Mouse (Mus musculus) spleen, adult 12 weeks (tissue): ENCODE data around the gene Cpox.

Experiments used
- DNase-seq: peaks from one replicate; pipeline ENCODE4 v3.0.0; 2022; ENCODE audit warnings: low spot score

Cpox gene

GRCm38 (mm10) chr16:58701779-58702178, 31.7 kb downstream of the Cpox start:
- no peak for DNase-seq

GRCm38 (mm10) chr16:58702329-58702932, 32.3 kb downstream of the Cpox start:
- DNase-seq = no peak

- no peak for DNase-seq
Observed at GRCm38 (mm10) chr16:58703382-58704124, 33.5 kb downstream of the Cpox start.

GRCm38 (mm10) chr16:58704999-58705398, 34.9 kb downstream of the Cpox start:
- DNase-seq = no peak

GRCm38 (mm10) chr16:58707276-58707905, 37.3 kb downstream of the Cpox start:
- DNase-seq = no peak

- no peak for DNase-seq
Observed at GRCm38 (mm10) chr16:58708601-58709475, 38.7 kb downstream of the Cpox start.

- no peak for DNase-seq
Observed at GRCm38 (mm10) chr16:58709536-58709935, 39.4 kb downstream of the Cpox start.

GRCm38 (mm10) chr16:58712221-58712620, 42.1 kb downstream of the Cpox start:
- no peak for DNase-seq

- DNase-seq = no peak
Observed at GRCm38 (mm10) chr16:58713128-58713527, 43.0 kb downstream of the Cpox start.

- DNase-seq = no peak
Observed at GRCm38 (mm10) chr16:58715018-58715417, 44.9 kb downstream of the Cpox start.

- DNase-seq = no peak
Observed at GRCm38 (mm10) chr16:58718666-58719120, 48.6 kb downstream of the Cpox start, which contains the start of gene Gpr15. Gene Gpr15 (minus strand): TSS chr16:58719070.

- no peak for DNase-seq
Observed at GRCm38 (mm10) chr16:58722292-58722691, 52.2 kb downstream of the Cpox start.

GRCm38 (mm10) chr16:58726680-58727476, 56.8 kb downstream of the Cpox start:
- no peak for DNase-seq

- DNase-seq = peak; percentile 84
Observed at GRCm38 (mm10) chr16:58727477-58728131, 57.5 kb downstream of the Cpox start, which contains the start of gene Cldnd1. Gene Cldnd1 (plus strand): TSS chr16:58727910.

GRCm38 (mm10) chr16:58728176-58728671, 58.1 kb downstream of the Cpox start:
- DNase-seq = no peak

GRCm38 (mm10) chr16:58738205-58738604, 68.1 kb downstream of the Cpox start:
- no peak for DNase-seq

GRCm38 (mm10) chr16:58738800-58739199, 68.7 kb downstream of the Cpox start:
- DNase-seq = no peak

- DNase-seq = no peak
Observed at GRCm38 (mm10) chr16:58740751-58741150, 70.7 kb downstream of the Cpox start.

- no peak for DNase-seq
Observed at GRCm38 (mm10) chr16:58746715-58747114, 76.6 kb downstream of the Cpox start.

- DNase-seq = no peak
Observed at GRCm38 (mm10) chr16:58751314-58751713, 81.2 kb downstream of the Cpox start.
